Mouse (Mus musculus) stomach, adult 2 months (tissue): ENCODE results near the gene Chmp2a. TPM values are rescaled to one million over a fixed set of nuclear protein-coding genes. Genes with fewer than 3 reads are reported as not detected.

ENCODE experiments used
- polyA plus RNA-seq: library from polyadenylated mRNA; depleted of rRNA; stranded (reverse); fragments of >200 nt; gene quantifications from 2 replicates; pipeline ENCODE4 v1.2.3, GENCODE M21; 2012; rRNA removed

Gene Chmp2a
- polyA plus RNA-seq, result 26.8 and 30.0 TPM in 2 replicates

GRCm38 (mm10) chr7:13034148-13034977 lies at the start of gene Chmp2a:
Chmp2a (minus strand) TSS chr7:13034807.

DNA sequence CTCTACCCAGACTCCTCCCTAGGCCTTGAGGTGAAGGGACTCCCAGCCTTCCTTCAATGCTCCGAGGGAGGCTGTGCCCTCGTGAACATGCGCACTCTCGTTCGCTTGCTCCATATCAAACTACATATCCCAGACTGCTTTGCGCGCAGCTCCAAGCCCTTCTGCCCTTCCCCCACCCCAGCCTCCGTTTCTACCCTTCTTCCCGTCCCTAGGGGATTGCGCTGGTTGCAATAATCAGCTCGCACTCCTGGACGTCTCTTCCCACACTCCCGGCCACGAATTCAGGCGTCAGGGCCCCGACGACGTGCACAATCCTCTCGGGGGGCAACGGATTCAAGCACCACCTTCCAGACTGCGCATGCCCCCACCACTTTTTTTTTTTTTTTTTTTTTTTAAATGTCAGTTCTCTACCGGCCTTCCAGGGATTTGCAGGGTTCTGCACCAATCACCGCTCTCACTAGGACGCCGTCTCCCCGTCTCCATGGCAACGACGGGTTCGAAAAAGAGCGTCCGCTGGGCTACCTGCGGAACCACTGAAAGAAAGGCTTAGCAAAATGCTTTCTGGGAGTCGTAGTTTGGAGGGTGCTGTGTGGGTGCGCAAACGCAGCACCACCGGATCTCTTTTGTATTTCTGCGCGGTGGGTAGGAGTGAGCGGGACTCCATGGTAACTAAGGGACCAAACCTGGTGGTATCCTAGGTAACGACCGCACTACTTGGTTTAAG lies 19.8 kb upstream of the Chmp2a start, which contains the start of gene Mzf1:
TSS of gene Mzf1 (minus strand) at position 478 of the 724 bp plus-strand sequence.

GRCm38 (mm10) chr7:13037901-13038555 lies 3.4 kb upstream of the Chmp2a start, which contains the start of gene Ube2m:
Ube2m (minus strand) TSS chr7:13038275.

DNA sequence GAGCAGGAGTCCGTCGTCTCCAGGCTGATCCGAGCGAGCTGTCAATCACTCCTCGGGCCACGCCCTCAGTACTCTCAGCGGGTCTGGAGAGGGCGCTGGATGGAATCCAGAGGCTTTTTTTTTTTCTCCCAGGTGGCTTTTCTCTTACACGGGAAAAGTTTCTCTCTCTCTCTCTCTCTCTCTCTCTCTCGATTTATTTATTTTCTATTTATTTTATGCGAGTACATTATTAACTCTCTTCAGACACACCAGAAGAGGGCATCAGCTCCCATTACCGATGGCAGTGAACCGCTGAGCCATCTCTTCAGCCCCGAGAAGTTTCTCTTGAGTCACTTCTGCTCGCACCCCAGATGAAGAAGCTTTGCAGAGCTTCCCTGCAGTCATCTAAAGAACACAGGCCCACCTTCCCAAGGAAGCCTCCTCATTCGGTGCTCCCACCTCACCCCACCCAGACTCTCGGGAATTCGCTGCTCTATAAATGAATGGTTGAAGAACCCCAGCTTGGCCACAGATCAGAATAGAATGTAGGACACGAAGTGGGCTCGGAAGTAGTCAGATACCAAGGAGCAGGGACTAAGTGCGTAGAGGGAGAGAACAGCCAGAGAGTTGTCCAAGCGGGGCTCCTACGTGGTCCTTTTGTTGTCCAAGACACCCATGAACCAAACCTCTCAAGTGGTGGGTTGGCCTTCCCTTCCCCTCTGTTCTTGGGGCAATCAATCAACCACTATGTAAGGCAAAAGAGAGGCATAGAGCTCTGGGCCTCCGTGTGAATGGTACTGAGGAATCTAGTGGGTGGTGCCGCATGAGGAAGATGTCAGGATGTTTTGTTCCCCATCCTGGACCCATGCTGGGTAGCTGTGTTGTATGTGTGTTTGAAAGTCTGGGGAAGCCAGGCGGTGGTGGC lies 24.4 kb downstream of the Chmp2a start, which contains the start of gene Zbtb45:
TSS of gene Zbtb45 (minus strand) at position 30 of the 904 bp plus-strand sequence.

DNA sequence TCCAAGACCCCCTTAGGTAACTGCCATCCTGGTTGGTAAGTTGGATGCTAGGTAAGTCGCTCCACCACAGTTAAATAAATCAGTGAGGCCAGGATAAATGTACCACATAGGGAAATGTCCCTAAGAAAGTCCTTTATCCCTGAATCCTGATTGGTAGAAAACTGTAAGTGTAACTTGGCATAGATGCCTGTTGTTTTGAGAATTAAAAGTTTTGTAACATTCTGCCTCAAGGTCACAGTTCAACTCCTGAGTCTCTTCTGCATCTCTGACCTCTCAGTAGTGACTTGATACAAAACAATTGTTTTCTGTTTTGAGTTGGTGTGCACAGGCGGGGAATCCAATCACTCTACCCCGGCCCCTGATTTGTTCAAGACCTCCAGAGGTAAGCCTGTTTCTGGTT lies 35.8 kb downstream of the Chmp2a start, which contains the start of gene Trim28:
TSS of gene Trim28 (plus strand) at position 264 of the 400 bp plus-strand sequence.

DNA sequence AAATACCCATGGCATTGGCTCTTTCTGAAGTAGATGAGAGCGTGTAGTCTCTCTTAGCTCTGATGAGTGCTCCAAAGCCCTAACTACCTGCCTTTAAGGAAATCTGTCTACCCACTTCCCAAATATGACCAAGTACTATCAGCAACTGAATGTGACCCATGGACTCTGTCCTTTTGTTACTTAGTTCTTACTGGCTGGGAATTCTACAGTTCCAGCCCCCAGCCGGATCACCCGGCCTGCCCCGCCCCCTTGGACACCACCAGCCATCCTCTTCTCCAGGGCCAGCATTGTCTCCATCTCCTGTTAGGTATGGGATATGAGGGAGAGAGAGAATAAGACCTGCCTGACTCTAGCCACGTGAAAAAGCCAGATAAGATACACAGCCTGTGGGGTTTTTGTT lies 36.6 kb downstream of the Chmp2a start, which contains the start of gene Slc27a5:
TSS of gene Slc27a5 (minus strand) at position 140 of the 400 bp plus-strand sequence.

Other genes starting within 250 kb of the Chmp2a start
- 0.01 and 0.14 TPM in 2 replicates for gene Zscan18, start 231.2 kb downstream of the Chmp2a start, polyA plus RNA-seq
- 0.03 and 0.14 TPM in 2 replicates for gene Zfp329, start 215.9 kb downstream of the Chmp2a start, polyA plus RNA-seq
- 3.0 and 4.1 TPM in 2 replicates for gene Zfp110, start 200.0 kb downstream of the Chmp2a start, polyA plus RNA-seq
- 0.08 and 0.09 TPM in 2 replicates for gene Zfp128, start 153.6 kb downstream of the Chmp2a start, polyA plus RNA-seq
- gene Zscan22, start 137.0 kb downstream of the Chmp2a start, polyA plus RNA-seq, result 3.3 and 4.5 TPM in 2 replicates
- 722 and 906 TPM in 2 replicates for gene Rps5, start 112.5 kb downstream of the Chmp2a start, polyA plus RNA-seq
- gene Rnf225, start 107.4 kb downstream of the Chmp2a start, polyA plus RNA-seq, result 4.4 and 15.1 TPM in 2 replicates
- gene Zfp324, start 69.0 kb downstream of the Chmp2a start, polyA plus RNA-seq, result 2.7 and 3.2 TPM in 2 replicates
- 1.7 and 2.2 TPM in 2 replicates for gene Zfp446, start 57.0 kb downstream of the Chmp2a start, polyA plus RNA-seq
- 0.25 and 0.30 TPM in 2 replicates for gene Slc27a5, start 36.6 kb downstream of the Chmp2a start, polyA plus RNA-seq
- gene Trim28, start 35.7 kb downstream of the Chmp2a start, polyA plus RNA-seq, result 112 and 127 TPM in 2 replicates
- 13.1 and 16.8 TPM in 2 replicates for gene Zbtb45, start 24.8 kb downstream of the Chmp2a start, polyA plus RNA-seq
- gene Ube2m, start 3.5 kb upstream of the Chmp2a start, polyA plus RNA-seq, result 50.8 and 68.7 TPM in 2 replicates
- 0.90 and 1.4 TPM in 2 replicates for gene Mzf1, start 20.0 kb upstream of the Chmp2a start, polyA plus RNA-seq
- gene Vmn1r85, start 60.4 kb upstream of the Chmp2a start, polyA plus RNA-seq, result not detected in 2 replicates
- gene Vmn1r86, start 85.1 kb upstream of the Chmp2a start, polyA plus RNA-seq, result not detected in 2 replicates
- gene Vmn1r87, start 105.3 kb upstream of the Chmp2a start, polyA plus RNA-seq, result not detected in 2 replicates
- gene Vmn1r88, start 124.8 kb upstream of the Chmp2a start, polyA plus RNA-seq, result not detected in 2 replicates
- not detected in 2 replicates for gene Vmn1r89, start 178.2 kb upstream of the Chmp2a start, polyA plus RNA-seq
- 3.1 and 4.0 TPM in 2 replicates for gene Lig1, start 242.5 kb upstream of the Chmp2a start, polyA plus RNA-seq
- 1.1 and 1.8 TPM in 2 replicates for gene Zswim9, start 243.9 kb upstream of the Chmp2a start, polyA plus RNA-seq